Mouse (Mus musculus) neural tube, embryonic 11.5 days (tissue): ENCODE measurements around the gene Gpbp1. TPM values are rescaled to one million over a fixed set of nuclear protein-coding genes. Genes with fewer than 3 reads are reported as not detected.

ENCODE experiments used
- ATAC-seq: fragments of 200-750 bp; cut with Nextera tagmentation; 2 replicates; pipeline ENCODE4 v1.8.0; 2017; ENCODE audit warnings: moderate number of reproducible peaks, mild to moderate bottlenecking, moderate TSS enrichment, moderate library complexity; ENCODE audit not compliant: insufficient read depth, low FRiP score, low TSS enrichment
- DNase-seq: peaks from one replicate; pipeline ENCODE4 v3.0.0-alpha.2; 2015; ENCODE audit warnings: low spot score
- H3K27ac ChIP-seq: fragments of 300-500 bp; sonication (generic); 2 replicates; pipeline ENCODE4 v1.5.1; 2014; ENCODE audit warnings: low read depth, mild to moderate bottlenecking, low read length
- H3K27me3 ChIP-seq: fragments of 300-500 bp; sonication (generic); 2 replicates; pipeline ENCODE4 v1.6.1; 2014; ENCODE audit warnings: mild to moderate bottlenecking, low read length, mixed read lengths; ENCODE audit not compliant: control insufficient read depth, insufficient read depth
- H3K36me3 ChIP-seq: fragments of 300-500 bp; sonication (generic); 2 replicates; pipeline ENCODE4 v1.6.1; 2014; ENCODE audit warnings: mild to moderate bottlenecking, low read length, moderate library complexity, mixed read lengths; ENCODE audit not compliant: control insufficient read depth, insufficient read depth
- H3K4me1 ChIP-seq: fragments of 300-500 bp; sonication (generic); 2 replicates; pipeline ENCODE4 v1.6.1; 2014; ENCODE audit warnings: low read length, mixed read lengths; ENCODE audit not compliant: control insufficient read depth, insufficient read depth
- H3K4me2 ChIP-seq: fragments of 300-500 bp; sonication (generic); 2 replicates; pipeline ENCODE4 v1.6.1; 2014; ENCODE audit warnings: low read depth, mild to moderate bottlenecking, moderate library complexity
- H3K4me3 ChIP-seq: fragments of 300-500 bp; sonication (generic); 2 replicates; pipeline ENCODE4 v1.5.1; 2014; ENCODE audit warnings: low read depth, low read length
- H3K9ac ChIP-seq: fragments of 300-500 bp; sonication (generic); 2 replicates; pipeline ENCODE4 v1.6.1; 2014; ENCODE audit warnings: mild to moderate bottlenecking, low read length
- H3K9me3 ChIP-seq: fragments of 300-500 bp; sonication (generic); 2 replicates; pipeline ENCODE4 v1.6.1; 2016; ENCODE audit warnings: low read length; ENCODE audit not compliant: control insufficient read depth
- WGBS: fragments of 180-500 bp; shearing (Covaris S2); extraction: QIAGEN DNeasy Blood & Tissue Kit; methylation state at CpG from one replicate; pipeline ENCODE4 v1.1.7; 2014; 5-methylcytosine and 5-hydroxymethylcytosine counted together
- polyA plus RNA-seq: library from polyadenylated mRNA; unstranded; fragments of >200 nt; fragmentation: Nextera tagmentation; extraction: Ambion mirVana; gene quantifications from 2 replicates; pipeline ENCODE4 v1.2.1, GENCODE M21; 2014

Gene Gpbp1
- polyA plus RNA-seq, 1 experiment from 2014 or later = 129 TPM

DNA sequence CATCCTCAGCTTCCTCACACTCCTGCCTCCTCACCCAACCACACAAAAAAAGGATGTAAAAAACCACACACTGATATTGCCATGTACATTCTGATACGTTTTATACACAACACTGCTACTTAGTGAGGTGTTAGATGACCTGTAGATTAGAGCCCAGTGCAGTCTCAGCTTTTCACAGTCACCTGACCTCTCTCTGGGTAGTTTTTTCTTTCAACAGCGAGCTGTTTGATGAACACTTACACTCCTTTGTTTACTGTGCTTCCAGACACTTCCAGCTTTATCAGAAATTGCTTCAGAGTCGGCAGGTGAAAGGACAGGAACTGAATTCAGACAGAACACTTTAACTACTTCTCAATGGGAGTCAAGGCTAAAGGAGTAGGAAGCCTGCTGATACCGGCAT lies 30.5 kb upstream of the Gpbp1 start:
- DNase-seq (no peak), ATAC-seq (no peak)
- Histone ChIP-seq H3K27me3 (no peaks in the 10 kb centered on the region), H3K4me3 (no peak overlapping the region), H3K9me3 (no peaks in the 10 kb centered on the region), H3K36me3 (no peaks in the 10 kb centered on the region), H3K9ac (no peak overlapping the region), H3K27ac (no peak overlapping the region), H3K4me1 (no peaks in the 10 kb centered on the region), H3K4me2 (no peak overlapping the region)
- 78% methylated on average over 4 of the region's 4 CpGs for WGBS

DNA sequence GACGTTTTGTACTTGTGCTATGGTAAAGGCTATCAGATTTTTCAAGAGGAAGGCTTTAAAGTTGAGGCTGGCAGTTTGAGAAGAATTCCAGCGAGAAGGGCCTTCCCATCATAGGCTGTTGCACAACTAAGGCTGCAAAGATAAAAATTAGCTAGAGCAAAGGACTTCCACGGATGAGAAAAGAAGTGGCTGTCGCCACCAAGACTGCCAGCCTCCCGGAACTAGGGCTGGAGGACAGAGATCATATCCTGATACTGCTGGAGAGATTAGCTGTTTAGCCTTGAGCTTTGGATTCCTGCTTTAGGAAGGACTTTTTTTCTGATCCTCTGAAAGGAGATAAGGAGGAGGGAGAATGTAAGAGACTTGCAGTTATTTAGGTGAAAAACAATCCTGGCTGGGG lies 28.4 kb upstream of the Gpbp1 start:
- Histone ChIP-seq H3K4me2 (no peak overlapping the region), H3K4me1 (no peaks in the 10 kb centered on the region), H3K4me3 (no peak overlapping the region), H3K27me3 (no peaks in the 10 kb centered on the region), H3K9ac (no peak overlapping the region), H3K36me3 (no peaks in the 10 kb centered on the region), H3K27ac (no peak overlapping the region), H3K9me3 (no peaks in the 10 kb centered on the region)
- DNase-seq = no peak
- ATAC-seq = no peak
- 81% methylated on average over 5 of the region's 5 CpGs for WGBS

DNA sequence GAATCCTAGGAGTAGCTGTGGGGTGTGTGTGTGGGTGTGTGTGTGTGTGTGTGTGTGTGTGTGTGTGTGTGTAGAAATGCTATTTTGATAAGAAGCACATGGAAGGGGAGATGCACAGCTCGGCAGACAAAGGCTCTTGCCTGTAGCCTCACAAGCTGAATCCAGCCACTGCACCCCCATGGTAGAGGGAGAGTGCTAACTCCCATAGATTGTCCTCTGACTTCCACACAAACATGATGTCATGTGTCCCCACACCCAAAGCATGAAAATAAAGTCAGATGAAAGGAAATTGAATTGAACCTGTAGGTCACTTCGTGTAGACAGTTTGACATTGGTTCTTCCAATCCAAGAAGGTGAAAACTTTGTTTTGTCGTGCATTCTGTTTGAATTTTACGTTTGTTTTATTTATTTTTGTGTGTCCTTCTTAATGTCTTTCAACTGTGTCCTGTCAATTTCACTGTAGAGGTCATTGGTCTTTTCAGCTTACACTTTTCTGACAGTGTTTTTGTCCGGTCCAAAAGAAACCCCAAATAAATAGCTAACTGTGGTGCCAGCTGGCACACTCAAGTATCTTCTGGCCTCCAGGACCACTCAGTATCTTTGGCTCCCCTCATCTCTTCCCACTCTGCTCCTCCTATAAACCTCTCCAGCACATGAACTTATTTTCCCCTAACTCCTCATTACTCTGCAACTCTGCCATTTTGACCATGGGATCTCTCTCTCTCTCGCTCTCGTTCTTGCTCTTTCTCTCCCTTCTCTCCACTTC lies 26.7 kb upstream of the Gpbp1 start:
- no peak for DNase-seq
- Histone ChIP-seq H3K9me3 (no peaks in the 10 kb centered on the region), H3K36me3 (no peaks in the 10 kb centered on the region), H3K4me1 (no peaks in the 10 kb centered on the region), H3K27ac (no peak overlapping the region), H3K9ac (no peak overlapping the region), H3K4me3 (no peak overlapping the region), H3K4me2 (no peak overlapping the region), H3K27me3 (no peaks in the 10 kb centered on the region)
- no peak for ATAC-seq
- WGBS = 90% methylated on average over 7 of the region's 7 CpGs

DNA sequence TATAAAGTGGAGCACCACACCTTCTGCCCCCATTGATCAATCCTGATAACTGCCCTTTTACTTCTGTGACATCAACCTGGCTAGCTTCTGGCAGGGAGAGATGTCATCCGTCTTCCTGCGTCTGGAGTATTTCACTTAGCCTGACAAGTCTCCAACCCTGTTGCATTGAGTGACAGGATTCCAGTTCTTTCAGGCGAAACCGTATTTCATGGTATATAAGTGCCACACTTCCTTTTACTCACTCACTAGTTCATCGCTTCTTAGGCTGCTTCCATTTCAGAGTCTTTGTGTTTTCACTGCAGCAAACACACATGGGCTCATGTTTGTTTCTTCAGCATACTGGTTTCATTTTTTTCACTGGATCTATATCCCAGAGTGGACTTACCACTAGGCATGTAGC lies 19.5 kb upstream of the Gpbp1 start:
- H3K36me3 ChIP-seq = no peaks in the 10 kb centered on the region
- ATAC-seq (no peak), DNase-seq (no peak)
- no peak overlapping the region for H3K9ac ChIP-seq
- no peaks in the 10 kb centered on the region for H3K27me3 ChIP-seq
- no peak overlapping the region for H3K4me2 ChIP-seq
- no peaks in the 10 kb centered on the region for H3K4me1 ChIP-seq
- H3K27ac ChIP-seq = no peak overlapping the region
- WGBS = 37% methylated on average over 5 of the region's 5 CpGs
- H3K4me3 ChIP-seq = no peak overlapping the region
- no peaks in the 10 kb centered on the region for H3K9me3 ChIP-seq

DNA sequence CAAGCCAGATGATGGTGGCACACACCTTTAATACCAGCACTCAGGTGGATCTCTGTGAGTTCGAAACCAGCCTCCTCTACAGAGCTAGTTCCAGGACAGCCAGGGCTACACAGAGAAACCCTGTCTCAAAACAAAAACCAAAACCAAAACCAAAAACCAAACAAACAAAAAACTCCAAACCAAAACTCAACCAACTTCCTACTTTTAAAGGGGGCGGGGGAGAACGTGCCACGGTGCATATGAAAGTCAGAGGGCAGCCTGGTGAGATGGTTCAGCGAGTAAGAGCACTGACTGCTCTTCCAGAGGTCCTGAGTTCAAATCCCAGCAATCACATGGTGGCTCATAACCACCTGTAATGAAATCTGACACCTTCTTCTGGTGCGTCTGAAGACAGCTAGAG lies 18.7 kb upstream of the Gpbp1 start:
- DNase-seq (no peak), ATAC-seq (no peak)
- H3K36me3 ChIP-seq = no peaks in the 10 kb centered on the region
- no peak overlapping the region for H3K4me2 ChIP-seq
- H3K9me3 ChIP-seq = no peaks in the 10 kb centered on the region
- H3K27me3 ChIP-seq = no peaks in the 10 kb centered on the region
- H3K4me1 ChIP-seq = no peaks in the 10 kb centered on the region
- no peak overlapping the region for H3K4me3 ChIP-seq
- no peak overlapping the region for H3K9ac ChIP-seq
- no peak overlapping the region for H3K27ac ChIP-seq
- WGBS = 80% methylated on average over 6 of the region's 6 CpGs

DNA sequence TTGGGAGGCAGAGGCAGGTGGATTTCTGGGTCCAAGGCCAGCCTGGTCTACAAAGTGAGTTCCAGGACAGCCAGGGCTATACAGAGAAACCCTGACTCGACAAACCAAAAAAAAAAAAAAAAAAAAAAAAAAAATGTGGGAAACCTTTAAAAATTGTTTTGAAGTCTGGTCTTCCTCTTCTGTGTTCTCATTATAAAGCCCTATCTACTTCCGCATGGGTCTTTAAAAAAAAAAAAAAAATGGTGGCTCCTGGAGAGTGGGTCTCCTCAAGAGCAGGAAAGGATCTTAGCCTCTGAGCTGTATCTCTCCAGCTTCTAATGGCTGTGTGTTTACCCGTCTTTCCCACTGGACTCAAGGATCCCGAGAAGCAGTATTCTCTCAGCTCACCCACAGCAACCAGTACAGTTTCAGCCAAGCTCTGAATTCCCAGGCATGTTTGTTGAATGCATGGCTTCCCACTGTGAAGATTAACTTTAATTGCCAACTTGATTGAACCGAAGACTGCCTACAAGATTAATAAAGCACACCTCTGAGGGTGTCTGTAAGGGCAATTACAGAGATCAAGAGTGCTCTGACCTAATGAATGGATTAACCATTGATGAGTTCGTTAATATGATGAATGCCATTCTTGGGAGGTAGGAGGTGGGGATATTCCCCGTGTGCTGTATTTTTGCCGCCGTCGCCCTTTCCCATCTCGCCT lies 4.6 kb upstream of the Gpbp1 start:
- ATAC-seq = no peak
- H3K27ac ChIP-seq = no peak overlapping the region
- H3K36me3 ChIP-seq = no peaks in the 10 kb centered on the region
- no peak overlapping the region for H3K9ac ChIP-seq
- H3K9me3 ChIP-seq = no peaks in the 10 kb centered on the region
- H3K4me2 ChIP-seq = no peak overlapping the region
- no peak for DNase-seq
- peaks cover 12% of the 10 kb centered on the region; the same call in 1 of the 2 replicates for H3K27me3 ChIP-seq
- no peak overlapping the region for H3K4me3 ChIP-seq
- 63% methylated on average over 11 of the region's 11 CpGs for whole genome bisulfite sequencing
- no peaks in the 10 kb centered on the region for H3K4me1 ChIP-seq

DNA sequence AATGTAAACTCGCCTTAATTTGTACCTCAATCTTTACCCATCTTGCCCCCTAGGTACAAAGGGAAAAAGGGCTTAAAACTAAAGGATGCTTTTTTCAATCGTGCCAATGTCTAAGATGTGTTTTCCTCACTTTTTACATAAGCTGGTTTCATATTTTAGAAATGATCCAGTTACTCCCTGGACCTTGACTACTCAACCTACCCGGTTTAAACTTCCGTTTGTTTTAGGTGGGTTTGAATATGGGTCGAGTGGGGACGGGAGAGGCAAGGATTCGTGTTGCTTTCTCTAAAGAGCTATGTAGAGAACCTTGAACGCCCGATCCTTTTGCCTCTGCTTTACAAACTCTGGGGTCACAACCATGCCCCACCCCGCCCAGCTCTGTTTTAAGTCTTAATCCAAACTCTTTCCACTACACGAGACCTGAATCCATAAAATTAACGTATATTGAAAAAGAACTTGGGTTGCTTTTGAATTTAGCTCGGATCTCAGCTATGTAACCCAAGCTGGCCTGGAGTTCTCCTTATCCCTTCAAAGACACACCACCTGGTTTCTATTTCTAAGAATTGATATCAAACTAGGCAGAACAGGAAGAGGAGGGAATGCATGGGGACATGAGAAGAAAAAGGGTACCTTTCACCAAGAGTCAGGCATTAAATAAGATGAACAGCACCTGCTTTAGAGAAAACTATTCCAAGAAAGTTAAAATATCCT lies 1.3 kb upstream of the Gpbp1 start:
- Histone ChIP-seq H3K4me2 (peak overlapping the region; percentile 70), H3K9me3 (no peaks in the 10 kb centered on the region), H3K36me3 (no peaks in the 10 kb centered on the region), H3K4me3 (peak overlapping the region; percentile 94), H3K27ac (no peak overlapping the region), H3K27me3 (peaks cover 12% of the 10 kb centered on the region; the same call in 1 of the 2 replicates), H3K9ac (no peak overlapping the region), H3K4me1 (peaks cover 3% of the 10 kb centered on the region; the same call in 1 of the 2 replicates)
- DNase-seq = no peak
- WGBS = 25% methylated on average over 13 of the region's 13 CpGs
- ATAC-seq = no peak

DNA sequence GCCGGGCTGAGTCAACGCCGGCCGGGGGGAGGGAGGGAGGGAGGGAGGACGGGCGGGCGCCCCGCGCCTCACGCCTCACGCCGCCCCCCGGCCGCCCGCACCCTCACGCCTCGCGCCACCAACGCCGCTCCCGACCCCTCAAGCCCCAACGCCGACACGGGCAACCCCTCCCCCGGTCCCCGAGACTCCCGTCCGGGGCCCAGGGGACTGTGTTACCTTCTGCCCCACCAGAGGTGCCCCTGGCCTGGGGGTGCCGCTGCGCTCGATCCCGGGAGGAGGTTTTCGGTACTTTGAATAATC lies 459 bp downstream of the Gpbp1 start:
- DNase-seq = no peak
- Histone ChIP-seq H3K27ac (peak overlapping the region; percentile 98), H3K27me3 (peaks cover 12% of the 10 kb centered on the region; the same call in 1 of the 2 replicates), H3K9ac (peak overlapping the region; percentile 97), H3K4me3 (peak overlapping the region; percentile 94), H3K36me3 (no peaks in the 10 kb centered on the region), H3K9me3 (no peaks in the 10 kb centered on the region), H3K4me1 (peaks cover 13% of the 10 kb centered on the region), H3K4me2 (peak overlapping the region; percentile 62)
- no peak for ATAC-seq
- WGBS = 0% methylated on average over 11 of the region's 33 CpGs
